8 mouse cellular contexts compared by ENCODE assay signal in genomic region chr5:138618353-138618752, GRCm38 (mm10). TPM values are rescaled to one million over a fixed set of nuclear protein-coding genes. Genes with fewer than 3 reads are reported as not detected.
DNase-seq lines count a peak whose midpoint lies in the region; ATAC-seq and TF ChIP-seq lines count a peak whose summit lies in the region.

No protein-coding gene starts in this region.

- DNase-seq in layer of hippocampus, adult 2 months (ENCODE audit: low spot score in 2 of 2) = no peak
- DNase-seq in layer of hippocampus, postnatal 25 days (ENCODE audit: extremely low spot score in 1 of 2, low spot score in 1 of 2) = no peak
- no peak for DNase-seq in brain, embryonic 14.5 days (ENCODE audit: low read depth)
- no peak for DNase-seq in right cerebral cortex, postnatal 4 days
- DNase-seq in embryo, embryonic 11 days = no peak

- no peak for TF ChIP-seq POLR2A in brain, embryonic 14.5 days (IDR thresholded peaks at IDR 0.05; ENCODE audit: borderline replicate concordance, extremely low read depth, insufficient read depth, insufficient read length, poor library complexity, severe bottlenecking)

- H3K27me3 ChIP-seq in intestine, embryonic 15.5 days (replicated peaks) = no peaks in the 10 kb centered on the region
- no peaks in the 10 kb centered on the region for H3K27me3 ChIP-seq in neural tube, embryonic 12.5 days (replicated peaks)

- H3K27ac ChIP-seq in layer of hippocampus, adult 2 months = no peak overlapping the region
- no peak overlapping the region for H3K27ac ChIP-seq in intestine, embryonic 15.5 days
- H3K27ac ChIP-seq in neural tube, embryonic 12.5 days = no peak overlapping the region

- H3K4me2 ChIP-seq in intestine, embryonic 15.5 days (replicated peaks) = peak overlapping the region; percentile 43; the same call in 1 of the 2 replicates
- H3K4me2 ChIP-seq in neural tube, embryonic 12.5 days (replicated peaks) = peak overlapping the region; percentile 50

- peak overlapping the region; percentile 99 for H3K4me3 ChIP-seq in layer of hippocampus, adult 2 months
- 0 out of 2 replicates have a peak overlapping the region, but pooled peaks have one; percentile 4 for H3K4me3 ChIP-seq in intestine, embryonic 15.5 days (replicated peaks)
- H3K4me3 ChIP-seq in neural tube, embryonic 12.5 days = peak overlapping the region; percentile 84; the same call in 1 of the 2 replicates

- peaks cover 18% of the 10 kb centered on the region for H3K9me3 ChIP-seq in intestine, embryonic 15.5 days
- H3K9me3 ChIP-seq in neural tube, embryonic 12.5 days = peaks cover 40% of the 10 kb centered on the region

- WGBS in intestine, embryonic 15.5 days = 92% methylated on average over 1 of the region's 1 CpGs
- 95% methylated on average over 1 of the region's 1 CpGs for WGBS in neural tube, embryonic 12.5 days

- H3K9ac ChIP-seq in intestine, embryonic 15.5 days = no peak overlapping the region
- no peak overlapping the region for H3K9ac ChIP-seq in neural tube, embryonic 12.5 days

- H3K4me1 ChIP-seq in intestine, embryonic 15.5 days (replicated peaks) = no peaks in the 10 kb centered on the region
- no peaks in the 10 kb centered on the region for H3K4me1 ChIP-seq in neural tube, embryonic 12.5 days

- ATAC-seq in intestine, embryonic 15.5 days = no peak
- ATAC-seq in neural tube, embryonic 12.5 days (ENCODE audit: low FRiP score, low read depth) = no peak
- no peak for ATAC-seq in activated CD4-positive, CD25-positive, alpha-beta regulatory T cell, adult 4 months

- H3K36me3 ChIP-seq in intestine, embryonic 15.5 days = peaks cover 37% of the 10 kb centered on the region
- H3K36me3 ChIP-seq in neural tube, embryonic 12.5 days = peaks cover 49% of the 10 kb centered on the region

- TF ChIP-seq CTCF in layer of hippocampus, adult 2 months (conservative IDR thresholded peaks at IDR 0.05) = peak; percentile 62
- peak; percentile 16; the same call in 1 of the 2 replicates for TF ChIP-seq CTCF in brain, embryonic 14.5 days (IDR thresholded peaks at IDR 0.05; ENCODE audit: borderline replicate concordance, extremely low read depth, insufficient read depth, insufficient read length)

RNA-seq across cellular contexts. Expression of gene Zfp68, which starts 1.2 kb away (rescaled TPM):
- 10 to 100 TPM; 30.1 to 31.3 TPM for total RNA-seq in layer of hippocampus, adult 2 months (2021)
- 10 to 100 TPM; 27.9 to 29.4 TPM for total RNA-seq in layer of hippocampus, postnatal 25 days (2021)
- polyA plus RNA-seq in brain, embryonic 14.5 days (2012; rRNA removed) = 38.6 and 42.9 TPM in 2 replicates
- 49.1 and 53.9 TPM in 2 replicates for polyA plus RNA-seq in intestine, embryonic 15.5 days (2015; fragmentation: Nextera tagmentation; extraction: Ambion mirVana)
- polyA plus RNA-seq in neural tube, embryonic 12.5 days (2016; fragmentation: Nextera tagmentation; extraction: Ambion mirVana) = 79.5 and 80.5 TPM in 2 replicates
- polyA plus RNA-seq in activated CD4-positive, CD25-positive, alpha-beta regulatory T cell, adult 4 months (2017; shearing (Covaris generic)) = 10 to 100 TPM; 43.5 to 49.3 TPM

RNA-seq across cellular contexts. Expression of gene A430033K04Rik, which starts 4.3 kb away (rescaled TPM):
- total RNA-seq in layer of hippocampus, adult 2 months (2021) = 10 to 100 TPM; 17.1 to 18.2 TPM
- 10 to 100 TPM; 15.4 TPM for total RNA-seq in layer of hippocampus, postnatal 25 days (2021)
- 13.2 and 16.7 TPM in 2 replicates for polyA plus RNA-seq in brain, embryonic 14.5 days (2012; rRNA removed)
- polyA plus RNA-seq in intestine, embryonic 15.5 days (2015; fragmentation: Nextera tagmentation; extraction: Ambion mirVana) = 10.7 and 10.9 TPM in 2 replicates
- polyA plus RNA-seq in neural tube, embryonic 12.5 days (2016; fragmentation: Nextera tagmentation; extraction: Ambion mirVana) = 16.1 and 16.8 TPM in 2 replicates
- 1 to 10 TPM; 7.7 to 7.8 TPM for polyA plus RNA-seq in activated CD4-positive, CD25-positive, alpha-beta regulatory T cell, adult 4 months (2017; shearing (Covaris generic))

RNA-seq across cellular contexts. Expression of gene 1700123K08Rik, which starts 53.8 kb away (rescaled TPM):
- total RNA-seq in layer of hippocampus, adult 2 months (2021) = not detected
- not detected for total RNA-seq in layer of hippocampus, postnatal 25 days (2021)
- not detected in 2 replicates for polyA plus RNA-seq in brain, embryonic 14.5 days (2012; rRNA removed)
- not detected in 2 replicates for polyA plus RNA-seq in intestine, embryonic 15.5 days (2015; fragmentation: Nextera tagmentation; extraction: Ambion mirVana)
- not detected in 2 replicates for polyA plus RNA-seq in neural tube, embryonic 12.5 days (2016; fragmentation: Nextera tagmentation; extraction: Ambion mirVana)
- not detected for polyA plus RNA-seq in activated CD4-positive, CD25-positive, alpha-beta regulatory T cell, adult 4 months (2017; shearing (Covaris generic))

Comparison
In these comparisons a context has a peak if more than half of its experiments do, and no peak if none do; other contexts are left out.
1. H3K4me3 ChIP-seq: peak in every context shown above with its lines; median percentile 99 in layer of hippocampus, adult 2 months; 84 in neural tube, embryonic 12.5 days; 4 in intestine, embryonic 15.5 days.